Mouse (Mus musculus) CH12.LX (cell line): ENCODE results near the gene Inha. TPM values are rescaled to one million over a fixed set of nuclear protein-coding genes. Genes with fewer than 3 reads are reported as not detected.

Source experiments
- DNase-seq: peaks from one replicate; pipeline ENCODE4 v3.0.0-alpha.2; 2013; ENCODE audit errors: extremely low read depth
- H3K27ac ChIP-seq: 2 replicates; pipeline ENCODE4 v1.5.1; 2012; ENCODE audit warnings: low read depth, mild to moderate bottlenecking, control low read depth, moderate library complexity; ENCODE audit not compliant: insufficient read depth
- H3K27me3 ChIP-seq: replicated peaks from 2 replicates; pipeline ENCODE3; 2012; ENCODE audit warnings: inconsistent platforms
- H3K36me3 ChIP-seq, 2 experiments: replicated peaks in 1 of 2; 2 replicates each; pipeline versions ENCODE3 to v1.6.1; 2012; ENCODE audit warnings: inconsistent platforms in 1 of 2, low read length in 1 of 2, mild to moderate bottlenecking in 1 of 2, mixed read lengths in 1 of 2, moderate library complexity in 1 of 2; ENCODE audit not compliant: control insufficient read depth in 1 of 2, insufficient read depth in 1 of 2
- H3K4me1 ChIP-seq, 2 experiments: 2 replicates each; pipeline ENCODE4 v1.6.1; 2012; ENCODE audit warnings: inconsistent platforms in 1 of 2, moderate library complexity in 1 of 2; ENCODE audit not compliant: insufficient read depth in 2 of 2, control insufficient read depth in 1 of 2
- H3K4me2 ChIP-seq: 2 replicates; pipeline ENCODE4 v1.6.1; 2012; ENCODE audit warnings: low read depth, mild to moderate bottlenecking, control low read depth; ENCODE audit not compliant: poor library complexity, insufficient read depth, severe bottlenecking
- H3K4me3 ChIP-seq, 3 experiments: fragments of 150-350 bp in 1 of 3; sonication (generic) in 1 of 3; replicated peaks in 1 of 3; 2 replicates each; pipeline versions ENCODE3 to v1.5.1; 2011 to 2012; ENCODE audit warnings: low read depth in 2 of 3, low read length in 2 of 3, mild to moderate bottlenecking in 2 of 3, moderate library complexity in 2 of 3, control low read depth in 1 of 3, improper control_type of control experiment in 1 of 3, inconsistent platforms in 1 of 3, mixed read lengths in 1 of 3; ENCODE audit not compliant: poor library complexity in 1 of 3
- H3K79me2 ChIP-seq: replicated peaks from 2 replicates; pipeline ENCODE4 v1.6.1; 2012; ENCODE audit warnings: mild to moderate bottlenecking, moderate library complexity; ENCODE audit not compliant: control insufficient read depth, poor library complexity, insufficient read depth, severe bottlenecking; ENCODE audit errors: extremely low read depth
- H3K9ac ChIP-seq: 2 replicates; pipeline ENCODE4 v1.6.1; 2012; ENCODE audit warnings: low read depth, mild to moderate bottlenecking, control low read depth, moderate library complexity; ENCODE audit not compliant: insufficient read depth
- H3K9me3 ChIP-seq: replicated peaks from 2 replicates; pipeline ENCODE3; 2012; ENCODE audit warnings: low read length, inconsistent platforms, mixed read lengths
- BHLHE40 ChIP-seq: IDR thresholded peaks from 2 replicates; pipeline ENCODE4 v1.6.1; 2011; ENCODE audit warnings: mild to moderate bottlenecking, low read depth, low read length, improper control_type of control experiment
- CTCF ChIP-seq, 2 experiments: IDR thresholded peaks in 1 of 2; conservative IDR thresholded peaks in 1 of 2; 2 replicates each; pipeline ENCODE4 v1.5.1; 2011 to 2012; ENCODE audit warnings: low read depth in 2 of 2, low read length in 2 of 2, improper control_type of control experiment in 1 of 2, inconsistent platforms in 1 of 2, mild to moderate bottlenecking in 1 of 2, moderate library complexity in 1 of 2
- E2F4 ChIP-seq: IDR thresholded peaks from 2 replicates; pipeline ENCODE4 v1.6.1; 2011; ENCODE audit warnings: low read depth, low read length, improper control_type of control experiment; ENCODE audit not compliant: insufficient replicate concordance
- ELF1 ChIP-seq: IDR thresholded peaks from 2 replicates; pipeline ENCODE4 v1.6.1; 2014; ENCODE audit warnings: low read depth, mild to moderate bottlenecking, inconsistent platforms, low read length, improper control_type of control experiment
- ETS1 ChIP-seq: conservative IDR thresholded peaks from 2 replicates; pipeline ENCODE4 v1.6.1; 2012; ENCODE audit warnings: low read depth, mild to moderate bottlenecking, inconsistent platforms, low read length, improper control_type of control experiment, moderate library complexity
- KAT2A ChIP-seq: IDR thresholded peaks from 2 replicates; pipeline ENCODE4 v1.6.1; 2012; ENCODE audit warnings: low read length, improper control_type of control experiment, inconsistent platforms; ENCODE audit not compliant: insufficient replicate concordance
- MAFK ChIP-seq: IDR thresholded peaks from 2 replicates; pipeline ENCODE4 v1.6.1; 2011; ENCODE audit warnings: low read length, improper control_type of control experiment; ENCODE audit not compliant: insufficient replicate concordance
- MAX ChIP-seq: IDR thresholded peaks from 2 replicates; pipeline ENCODE4 v1.6.1; 2011; ENCODE audit warnings: low read length, improper control_type of control experiment
- MAZ ChIP-seq: IDR thresholded peaks from 2 replicates; pipeline ENCODE4 v1.6.1; 2012; ENCODE audit warnings: low read depth, mild to moderate bottlenecking, inconsistent platforms, low read length, improper control_type of control experiment, moderate library complexity
- MXI1 ChIP-seq: IDR thresholded peaks from 2 replicates; pipeline ENCODE4 v1.6.1; 2011; ENCODE audit warnings: mild to moderate bottlenecking, low read depth, low read length, improper control_type of control experiment
- MYC ChIP-seq: IDR thresholded peaks from 2 replicates; pipeline ENCODE4 v1.6.1; 2011; ENCODE audit warnings: low read depth, mild to moderate bottlenecking, improper control_type of control experiment, low read length
- RAD21 ChIP-seq: IDR thresholded peaks from 2 replicates; pipeline ENCODE4 v1.6.1; 2011; ENCODE audit warnings: low read depth, mild to moderate bottlenecking, low read length, improper control_type of control experiment, moderate library complexity
- SMC3 ChIP-seq: IDR thresholded peaks from 2 replicates; pipeline ENCODE4 v1.6.1; 2011; ENCODE audit warnings: low read depth, low read length, improper control_type of control experiment
- TBP ChIP-seq: conservative IDR thresholded peaks from 2 replicates; pipeline ENCODE4 v1.6.1; 2011; ENCODE audit warnings: low read depth, low read length, improper control_type of control experiment
- UBTF ChIP-seq: IDR thresholded peaks from 2 replicates; pipeline ENCODE4 v1.6.1; 2012; ENCODE audit warnings: low read depth, mild to moderate bottlenecking, inconsistent platforms, low read length, improper control_type of control experiment, moderate library complexity
- ZKSCAN1 ChIP-seq: IDR thresholded peaks from 2 replicates; pipeline ENCODE4 v1.6.1; 2012; ENCODE audit warnings: low read depth, inconsistent platforms, low read length, improper control_type of control experiment, borderline replicate concordance
- dilution Hi-C: fragments of 300-500 bp; cut with MboI; formaldehyde crosslinking; loops from 2 replicates; pipeline ENCODE4 v1.14.3; 2020; ENCODE audit warnings: low sequenced_read_pairs; ENCODE audit not compliant: extremely low pct_unique_long_range_greater_than_20kb, extremely low pct_ligation_motif_present
- in situ Hi-C: fragments of 300-500 bp; cut with MboI; formaldehyde crosslinking; loops from 3 replicates; pipeline ENCODE4 v1.14.3; 2019; ENCODE audit warnings: low sequenced_read_pairs, low pct_ligation_motif_present, low pct_unique_long_range_greater_than_20kb, mixed read lengths
- polyA plus RNA-seq: library from polyadenylated mRNA; unstranded; fragments of >175 nt; gene quantifications from 2 replicates; pipeline ENCODE4 v1.2.1, GENCODE M21; 2012; ENCODE audit warnings: low read depth; ENCODE audit not compliant: insufficient read length
- total RNA-seq, 2 experiments: library from RNA; depleted of rRNA; stranded (reverse); fragments of 300-350 nt in 1 of 2; fragments of >200 nt in 1 of 2; gene quantifications; 2 replicates each; pipeline ENCODE4 v1.2.3; 2012 to 2014

Gene Inha
- total and polyA plus RNA-seq, 3 experiments = not detected

- TF ChIP-seq MXI1 (no peak), CTCF (conservative IDR thresholded peaks at IDR 0.05 in 1 of 2, IDR thresholded peaks at IDR 0.05 in 1 of 2; ENCODE audit: low read depth in 2 of 2, low read length in 2 of 2) (peak; percentile 32 to 98; a peak in 3 of 4 replicates), MAZ (no peak), ZKSCAN1 (no peak), ETS1 (no peak), SMC3 (peak; percentile 98)
Observed at GRCm38 (mm10) chr1:75467215-75467927, 39.5 kb upstream of the Inha start (continued).

- Histone ChIP-seq H3K4me1 (peaks cover 5 to 9% of the 10 kb centered on the region in 2 experiments; a peak in 3 of 4 replicates), H3K27me3 (peaks cover 34% of the 10 kb centered on the region), H3K4me2 (no peak overlapping the region), H3K9ac (no peak overlapping the region), H3K27ac (no peak overlapping the region), H3K79me2 (no peaks in the 10 kb centered on the region), H3K9me3 (no peaks in the 10 kb centered on the region), H3K4me3 (no peak overlapping the region), H3K36me3 (peaks cover 5 to 23% of the 10 kb centered on the region in 2 experiments)
- no peak for TF ChIP-seq MAZ
- TF ChIP-seq KAT2A = no peak
- TF ChIP-seq MYC = no peak
- TF ChIP-seq UBTF = no peak
- TF ChIP-seq E2F4 = no peak
- TF ChIP-seq ZKSCAN1 = no peak
- TF ChIP-seq RAD21 = no peak
- no peak for TF ChIP-seq ELF1
- dilution Hi-C loops (no loop called here), in situ Hi-C loops (loop anchor here (25.0 kb wide), 1 partner anchor 532 kb away; the partner anchor contains the start of gene Cfap65)
- no peak for DNase-seq
Observed at GRCm38 (mm10) chr1:75469287-75469825, 37.5 kb upstream of the Inha start.

GRCm38 (mm10) chr1:75476441-75476840 lies 30.4 kb upstream of the Inha start:
- H3K27ac ChIP-seq = no peak overlapping the region
- peaks cover 7 to 24% of the 10 kb centered on the region in 2 experiments for H3K4me1 ChIP-seq
- dilution Hi-C loops (no loop called here), in situ Hi-C loops (no loop called here)
- H3K9me3 ChIP-seq = no peaks in the 10 kb centered on the region
- H3K79me2 ChIP-seq = peaks cover 5% of the 10 kb centered on the region; the same call in 1 of the 2 replicates
- peaks cover 5% of the 10 kb centered on the region for H3K27me3 ChIP-seq
- peaks cover 27 to 51% of the 10 kb centered on the region in 2 experiments for H3K36me3 ChIP-seq
- DNase-seq = no peak
- no peak overlapping the region for H3K4me3 ChIP-seq
- H3K4me2 ChIP-seq = no peak overlapping the region
- TF ChIP-seq TBP = no peak
- TF ChIP-seq BHLHE40 = no peak
- no peak for TF ChIP-seq MAFK
- TF ChIP-seq MAX = no peak
- H3K9ac ChIP-seq = no peak overlapping the region
